Mouse (Mus musculus): ENCODE results near the gene Abca1. TPM values are rescaled to one million over a fixed set of nuclear protein-coding genes. Genes with fewer than 3 reads are reported as not detected.

Abca1 gene
- total RNA-seq, 1 experiment from 2014 or later: 14.6 TPM

GRCm38 (mm10) chr4:52999449-52999848 lies 160.2 kb downstream of the Abca1 start:
- no peak for ATAC-seq (replicated peaks in 1 of 2; ENCODE audit: insufficient read depth in 1 of 2, low FRiP score in 2 of 2, low TSS enrichment in 1 of 2, low read depth in 1 of 2, poor library complexity in 2 of 2, severe bottlenecking in 2 of 2)

- ATAC-seq (replicated peaks in 1 of 2; ENCODE audit: insufficient read depth in 1 of 2, low FRiP score in 2 of 2, low TSS enrichment in 1 of 2, low read depth in 1 of 2, poor library complexity in 2 of 2, severe bottlenecking in 2 of 2): peak; percentile 42 to 56; a peak in 2 of 4 replicates
Measured at GRCm38 (mm10) chr4:52989248-52989647, 170.4 kb downstream of the Abca1 start, which contains the start of gene Nipsnap3a. Gene Nipsnap3a, plus strand, starts transcription at chr4:52989272.

- ATAC-seq (replicated peaks in 1 of 2; ENCODE audit: insufficient read depth in 1 of 2, low FRiP score in 2 of 2, low TSS enrichment in 1 of 2, low read depth in 1 of 2, poor library complexity in 2 of 2, severe bottlenecking in 2 of 2): no peak
Measured at GRCm38 (mm10) chr4:52986266-52986665, 173.4 kb downstream of the Abca1 start.

- ATAC-seq (replicated peaks in 1 of 2; ENCODE audit: insufficient read depth in 1 of 2, low FRiP score in 2 of 2, low TSS enrichment in 1 of 2, low read depth in 1 of 2, poor library complexity in 2 of 2, severe bottlenecking in 2 of 2): peak; percentile 56 to 60; a peak in 3 of 4 replicates
Measured at GRCm38 (mm10) chr4:52985216-52985615, 174.5 kb downstream of the Abca1 start.

Other genes starting within 250 kb of the Abca1 start
- not detected in 2 replicates for gene Olfr272, start 240.7 kb downstream of the Abca1 start, total RNA-seq (2017)
- not detected in 2 replicates for gene Olfr270, start 195.3 kb downstream of the Abca1 start, total RNA-seq (2017)
- not detected in 2 replicates for gene Nipsnap3a, start 170.6 kb downstream of the Abca1 start, total RNA-seq (2017)
- gene Nipsnap3b, start 148.0 kb downstream of the Abca1 start, total RNA-seq (2017): 44.4 and 65.6 TPM in 2 replicates